Mouse (Mus musculus): Measurements from ENCODE around the gene Pde6d. TPM values are rescaled to one million over a fixed set of nuclear protein-coding genes. Genes with fewer than 3 reads are reported as not detected.
A peak's percentile ranks its signal among the peaks of the same experiment; 100 is the strongest.
"Not testable (repeated sequence)": the region's sequence is repeated elsewhere in the genome, so short reads cannot be mapped to it uniquely, and the experiment has no call there.

The Pde6d gene
- total RNA-seq, 2 experiments from 2014 or later, result 17.2 to 38.8 TPM

GRCm38 (mm10) chr1:86569292-86569860, 13.1 kb downstream of the Pde6d start:
- ATAC-seq (ENCODE audit: poor library complexity, severe bottlenecking), result peak; percentile 56; the same call in 1 of the 2 replicates

GRCm38 (mm10) chr1:86568409-86568808, 14.0 kb downstream of the Pde6d start:
- ATAC-seq (ENCODE audit: poor library complexity, severe bottlenecking), result no peak

- ATAC-seq (ENCODE audit: poor library complexity, severe bottlenecking), result no peak
Measured at GRCm38 (mm10) chr1:86562663-86563062, 19.8 kb downstream of the Pde6d start.

GRCm38 (mm10) chr1:86559232-86559631, 23.2 kb downstream of the Pde6d start:
- no peak for ATAC-seq (ENCODE audit: poor library complexity, severe bottlenecking)

GRCm38 (mm10) chr1:86557872-86558271, 24.6 kb downstream of the Pde6d start:
- ATAC-seq (ENCODE audit: poor library complexity, severe bottlenecking), result peak; percentile 51; the same call in 1 of the 2 replicates

GRCm38 (mm10) chr1:86555665-86556064, 26.8 kb downstream of the Pde6d start:
- no peak for ATAC-seq (ENCODE audit: poor library complexity, severe bottlenecking)

- ATAC-seq (ENCODE audit: poor library complexity, severe bottlenecking), result no peak
Measured at GRCm38 (mm10) chr1:86551877-86552276, 30.6 kb downstream of the Pde6d start.

GRCm38 (mm10) chr1:86551299-86551698, 31.1 kb downstream of the Pde6d start:
- ATAC-seq (ENCODE audit: poor library complexity, severe bottlenecking), result no peak

- ATAC-seq (ENCODE audit: poor library complexity, severe bottlenecking), result no peak
Measured at GRCm38 (mm10) chr1:86546797-86547196, 35.6 kb downstream of the Pde6d start.

- no peak for ATAC-seq (ENCODE audit: poor library complexity, severe bottlenecking)
Measured at GRCm38 (mm10) chr1:86542584-86542983, 39.8 kb downstream of the Pde6d start.

GRCm38 (mm10) chr1:86539583-86539982, 42.8 kb downstream of the Pde6d start:
- ATAC-seq (ENCODE audit: poor library complexity, severe bottlenecking), result not testable (repeated sequence)

GRCm38 (mm10) chr1:86538383-86538782, 44.0 kb downstream of the Pde6d start:
- ATAC-seq (ENCODE audit: poor library complexity, severe bottlenecking), result peak; percentile 27; the same call in 1 of the 2 replicates

- peak; percentile 22; the same call in 1 of the 2 replicates for ATAC-seq (ENCODE audit: poor library complexity, severe bottlenecking)
Measured at GRCm38 (mm10) chr1:86533411-86534130, 48.9 kb downstream of the Pde6d start.

GRCm38 (mm10) chr1:86532362-86533051, 49.9 kb downstream of the Pde6d start:
- peak; percentile 69 for ATAC-seq (ENCODE audit: poor library complexity, severe bottlenecking)

- no peak for ATAC-seq (ENCODE audit: poor library complexity, severe bottlenecking)
Measured at GRCm38 (mm10) chr1:86531547-86532321, 50.7 kb downstream of the Pde6d start.

- ATAC-seq (ENCODE audit: poor library complexity, severe bottlenecking), result no peak
Measured at GRCm38 (mm10) chr1:86530871-86531546, 51.4 kb downstream of the Pde6d start.

GRCm38 (mm10) chr1:86529590-86529989, 52.8 kb downstream of the Pde6d start:
- no peak for ATAC-seq (ENCODE audit: poor library complexity, severe bottlenecking)

GRCm38 (mm10) chr1:86528571-86529180, 53.8 kb downstream of the Pde6d start:
- ATAC-seq (ENCODE audit: poor library complexity, severe bottlenecking), result no peak

- ATAC-seq (ENCODE audit: poor library complexity, severe bottlenecking), result peak; percentile 11
Measured at GRCm38 (mm10) chr1:86527599-86528486, 54.6 kb downstream of the Pde6d start.
